Comparison of ENCODE assay signal across 20 mouse cellular contexts in the genomic region with DNA sequence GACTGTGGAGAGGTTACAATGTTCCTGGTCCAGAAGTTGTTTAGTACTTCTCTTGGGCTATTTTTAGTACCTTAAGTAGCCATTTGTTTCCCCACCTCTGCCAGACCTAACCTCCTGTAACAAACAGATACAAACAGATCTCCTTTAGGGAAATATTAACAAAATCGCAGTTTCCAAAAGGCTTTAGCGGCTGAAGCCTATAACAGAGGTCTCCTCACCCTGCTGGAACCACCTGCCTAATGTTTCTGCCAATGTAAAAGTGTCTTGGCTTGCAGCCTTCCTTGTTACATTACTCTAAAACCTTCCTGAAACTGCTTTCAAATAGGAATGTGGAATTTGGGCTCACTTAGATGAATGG.
"Had no signal": no experiment of that assay in that cellular context is flagged by ENCODE, and none has a peak within 500 bp of the region (broad histone marks: within the 10 kb centered on the region; RNA-seq: fewer than 3 reads in every experiment).

No protein-coding gene starts in this region.

- DNase-seq: kidney, postnatal 10 days; left cerebral cortex, postnatal 4 days; liver, postnatal 0 days; lung, embryonic 14.5 days; right cerebral cortex, adult 18-20 months; right cerebral cortex, postnatal 14 days; right cerebral cortex, postnatal 4 days; thymus, adult 18-20 months; thymus, postnatal 36 days had no signal

- H3K4me1 ChIP-seq: limb, embryonic 12.5 days; limb, embryonic 15.5 days; midbrain, embryonic 12.5 days; midbrain, embryonic 15.5 days; neural tube, embryonic 12.5 days; neural tube, embryonic 15.5 days had no signal

- H3K36me3 ChIP-seq: limb, embryonic 12.5 days; limb, embryonic 15.5 days; midbrain, embryonic 12.5 days; midbrain, embryonic 15.5 days; neural tube, embryonic 12.5 days; neural tube, embryonic 15.5 days had no signal

- H3K4me2 ChIP-seq: limb, embryonic 12.5 days; limb, embryonic 15.5 days; liver, embryonic 11.5 days; lung, embryonic 14.5 days; midbrain, embryonic 12.5 days; midbrain, embryonic 15.5 days; neural tube, embryonic 12.5 days; neural tube, embryonic 15.5 days had no signal

- H3K4me3 ChIP-seq: limb, embryonic 12.5 days; limb, embryonic 15.5 days; midbrain, embryonic 12.5 days; midbrain, embryonic 15.5 days; neural tube, embryonic 12.5 days; neural tube, embryonic 15.5 days had no signal

- H3K27me3 ChIP-seq: limb, embryonic 15.5 days; midbrain, embryonic 12.5 days; midbrain, embryonic 15.5 days; neural tube, embryonic 12.5 days; neural tube, embryonic 15.5 days had no signal

- H3K9me3 ChIP-seq: midbrain, embryonic 15.5 days; neural tube, embryonic 12.5 days; neural tube, embryonic 15.5 days had no signal

- H3K27ac ChIP-seq: limb, embryonic 12.5 days; limb, embryonic 15.5 days; liver, embryonic 14.5 days; macrophage; midbrain, embryonic 12.5 days; neural tube, embryonic 12.5 days; neural tube, embryonic 15.5 days; stomach, postnatal 0 days had no signal

- H3K9ac ChIP-seq: limb, embryonic 12.5 days; limb, embryonic 15.5 days; liver, embryonic 14.5 days; liver, postnatal 0 days; lung, embryonic 14.5 days; midbrain, embryonic 12.5 days; midbrain, embryonic 15.5 days; neural tube, embryonic 12.5 days; neural tube, embryonic 15.5 days had no signal

- ATAC-seq: liver, postnatal 0 days; lung, postnatal 0 days; midbrain, embryonic 15.5 days had no signal
